Mouse (Mus musculus) embryonic fibroblast, embryonic 13.5 days (primary cell): ENCODE measurements around the gene Gdap1l1.

Experiments used
- CTCF ChIP-seq: IDR thresholded peaks from 2 replicates; pipeline ENCODE4 v1.5.1; 2011; ENCODE audit warnings: mild to moderate bottlenecking, control low read depth, low read length, moderate library complexity, borderline replicate concordance; ENCODE audit not compliant: insufficient read depth
- POLR2A ChIP-seq: IDR thresholded peaks from 2 replicates; pipeline ENCODE4 v1.6.1; 2011; ENCODE audit warnings: low read depth, mild to moderate bottlenecking, control low read depth, low read length, moderate library complexity

GRCm38 (mm10) chr2:163419346-163420045, 18.8 kb upstream of the Gdap1l1 start:
- no peak for TF ChIP-seq CTCF
- peak; percentile 97 for TF ChIP-seq POLR2A
